Mouse (Mus musculus): ENCODE data around the gene Traf7.
A peak's percentile ranks its signal among the peaks of the same experiment; 100 is the strongest.

The Traf7 gene

DNA sequence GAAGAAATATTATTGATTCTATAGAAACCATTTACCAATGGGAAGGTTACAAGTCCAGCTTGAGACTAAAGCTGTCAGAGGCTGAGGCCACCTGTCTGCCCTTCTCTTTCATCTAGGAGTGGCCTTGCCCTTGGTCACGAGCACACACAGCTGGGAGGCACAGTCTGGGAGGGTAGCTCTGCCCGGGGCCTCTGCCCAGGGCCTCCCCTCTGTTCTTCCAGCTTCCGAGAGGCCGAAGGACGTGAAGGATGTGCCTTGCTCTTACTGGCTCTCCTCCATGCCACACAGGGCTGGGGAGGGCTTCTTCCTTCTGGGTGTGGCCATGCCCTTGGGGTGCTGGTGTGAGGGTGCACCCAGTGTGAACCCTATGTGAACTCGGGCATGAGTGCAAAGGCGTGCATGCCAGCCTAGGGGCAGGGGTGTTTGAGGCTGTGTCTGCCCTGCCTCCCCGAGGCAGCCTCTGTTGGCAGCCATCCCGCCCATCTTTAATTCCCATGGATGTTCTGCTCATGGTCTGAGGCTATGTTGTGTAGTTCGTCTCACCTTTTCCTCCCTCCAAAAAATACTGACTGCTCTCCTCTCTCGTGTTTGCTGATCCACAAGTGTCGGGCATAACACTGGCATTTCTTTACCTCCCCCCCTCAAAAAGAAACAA, 19.8 kb downstream of the Traf7 start:
- peak; percentile 72 to 80 for DNase-seq (ENCODE audit: inconsistent age in 2 of 2, low spot score in 1 of 2)

DNA sequence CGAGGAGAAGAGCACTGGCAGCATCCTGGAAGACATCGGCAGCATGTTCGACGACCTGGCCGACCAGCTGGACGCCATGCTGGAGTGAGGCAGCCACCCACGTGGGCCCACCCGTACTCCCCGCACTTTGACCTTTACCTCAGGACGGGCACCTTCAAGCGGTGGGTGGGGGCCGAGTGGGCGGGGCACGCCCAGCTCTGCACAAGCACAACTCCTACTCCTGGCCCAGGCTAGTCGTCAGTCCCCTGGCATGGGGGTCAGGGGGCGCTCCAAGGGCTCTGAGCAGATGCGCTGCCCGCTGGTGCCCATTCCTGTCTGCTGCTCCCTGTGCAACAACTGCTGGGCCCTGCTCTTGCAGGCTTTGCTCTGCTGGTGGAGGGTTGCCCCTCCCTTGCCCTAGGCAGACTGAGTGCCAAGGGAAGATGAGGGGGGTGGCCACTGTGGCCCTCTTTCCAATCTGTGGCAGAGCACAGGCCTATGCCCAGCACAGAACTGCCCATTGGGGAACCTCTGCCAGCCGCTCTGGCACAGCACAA, 20.5 kb downstream of the Traf7 start:
- DNase-seq (ENCODE audit: inconsistent age in 2 of 2, low spot score in 1 of 2) = peak; percentile 53 to 64

GRCm38 (mm10) chr17:24506332-24507070, 21.2 kb downstream of the Traf7 start:
- peak; percentile 62 to 82 for DNase-seq (ENCODE audit: inconsistent age in 2 of 2, low spot score in 1 of 2)

DNA sequence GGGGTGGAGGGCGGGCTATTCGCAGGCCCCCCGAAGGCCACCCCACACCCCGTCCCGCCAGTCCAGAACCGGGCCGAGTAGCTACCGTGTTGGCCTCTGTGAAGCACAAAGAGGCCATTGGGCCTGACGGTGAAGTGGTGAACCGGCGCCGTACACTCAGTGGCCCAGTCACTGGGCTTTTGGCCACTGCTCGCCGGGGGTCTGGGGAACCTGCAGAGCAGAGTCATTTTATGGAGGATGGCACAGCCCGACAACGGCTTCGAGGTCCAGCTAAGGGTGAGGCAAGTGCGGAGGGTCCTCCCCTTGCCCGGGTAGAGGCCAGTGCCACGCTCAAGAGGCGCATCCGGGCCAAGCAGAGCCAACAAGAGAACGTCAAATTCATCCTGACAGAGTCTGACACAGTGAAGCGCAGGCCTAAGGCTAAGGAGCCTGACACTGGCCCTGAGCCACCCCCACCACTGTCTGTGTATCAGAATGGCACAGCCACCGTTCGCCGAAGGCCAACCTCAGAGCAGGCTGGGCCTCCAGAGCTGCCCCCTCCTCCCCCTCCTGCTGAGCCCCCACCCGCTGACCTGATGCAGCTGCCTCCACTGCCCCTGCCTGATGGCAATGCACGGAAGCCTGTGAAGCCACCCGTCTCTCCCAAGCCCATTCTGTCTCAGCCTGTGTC, 22.3 kb downstream of the Traf7 start:
- DNase-seq (ENCODE audit: inconsistent age in 2 of 2, low spot score in 1 of 2) = no peak

- DNase-seq (ENCODE audit: inconsistent age in 2 of 2, low spot score in 1 of 2) = no peak
Measured at GRCm38 (mm10) chr17:24504085-24504484, 23.7 kb downstream of the Traf7 start.

DNA sequence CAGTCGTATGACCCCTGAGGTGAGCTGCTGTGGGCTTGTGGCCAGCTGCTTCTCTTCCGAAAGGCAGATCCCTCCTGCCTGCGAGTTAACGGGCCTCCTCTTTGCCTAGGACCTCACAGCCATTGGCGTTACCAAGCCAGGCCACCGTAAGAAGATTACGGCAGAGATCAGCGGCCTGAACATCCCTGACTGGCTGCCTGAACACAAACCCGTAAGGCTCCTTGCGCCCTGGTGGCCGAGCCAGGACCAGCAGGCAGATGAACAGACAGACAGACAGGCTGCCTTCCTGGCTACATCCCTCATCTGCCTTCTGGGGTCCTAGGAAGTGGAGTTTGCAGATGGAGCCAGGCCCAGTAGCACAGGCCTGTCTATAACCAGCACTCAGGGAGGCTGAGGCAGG, 25.5 kb downstream of the Traf7 start:
- DNase-seq (ENCODE audit: inconsistent age in 2 of 2, low spot score in 1 of 2) = no peak

- peak in 1 of 2 experiments; percentile 82 for DNase-seq (ENCODE audit: inconsistent age in 2 of 2, low spot score in 1 of 2)
Measured at GRCm38 (mm10) chr17:24496026-24496425, 31.7 kb downstream of the Traf7 start.

DNA sequence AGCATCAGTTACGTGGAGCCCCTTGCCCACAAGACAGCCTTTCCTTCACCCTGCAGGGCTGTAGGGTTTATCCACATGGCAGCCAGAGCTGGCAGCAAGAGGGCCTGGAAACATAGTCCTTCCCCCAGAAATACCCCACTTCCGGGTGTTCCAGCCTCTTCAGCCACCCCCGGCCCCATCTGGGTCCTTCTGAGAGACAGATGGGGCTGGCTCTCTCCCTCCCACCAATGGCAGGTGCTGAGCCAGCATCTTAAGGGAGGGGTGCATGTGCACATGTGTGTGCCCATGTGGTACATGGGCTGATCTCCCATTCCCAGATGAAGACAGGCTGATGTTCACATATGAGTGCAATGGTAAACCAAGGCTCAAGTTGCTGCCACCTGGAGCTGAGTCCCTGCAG, 32.3 kb downstream of the Traf7 start:
- no peak for DNase-seq (ENCODE audit: inconsistent age in 2 of 2, low spot score in 1 of 2)

DNA sequence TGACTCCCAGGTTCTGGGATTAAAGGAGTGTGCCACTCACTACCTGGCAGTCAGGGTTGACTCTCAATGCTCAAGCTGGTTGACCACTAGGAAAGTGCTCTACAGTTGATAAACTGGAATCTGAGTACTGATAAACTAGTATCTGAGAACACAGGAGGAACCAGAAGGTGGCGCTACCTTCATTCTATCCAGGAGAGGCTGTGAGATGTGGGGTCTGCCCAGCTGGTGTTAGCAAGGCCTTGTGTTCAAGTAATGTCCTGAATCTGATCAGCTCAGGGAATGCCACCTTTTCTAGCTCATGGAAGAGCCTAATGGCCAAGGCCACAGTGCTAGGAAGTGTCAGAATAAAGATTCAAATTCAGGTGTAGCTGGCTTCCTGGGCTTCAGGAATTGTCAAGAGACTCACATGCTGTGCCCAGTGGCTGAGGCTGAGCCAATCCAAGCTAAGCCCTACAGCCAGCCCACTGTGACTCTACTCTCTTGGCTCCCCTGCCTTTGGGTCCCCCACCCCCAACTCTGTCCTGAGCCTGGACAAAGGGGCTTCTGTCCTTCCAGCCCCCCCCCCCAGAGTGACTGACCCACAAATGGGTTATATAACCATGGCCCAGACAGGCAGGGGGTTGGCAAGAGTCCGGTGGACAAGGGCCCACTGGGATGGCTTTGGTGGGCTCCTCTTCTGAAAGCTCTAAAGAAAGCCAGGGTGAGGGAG, 33.0 kb downstream of the Traf7 start:
- peak in 1 of 2 experiments; percentile 83 for DNase-seq (ENCODE audit: inconsistent age in 2 of 2, low spot score in 1 of 2)

GRCm38 (mm10) chr17:24490399-24490798, 37.3 kb downstream of the Traf7 start:
- peak in 1 of 2 experiments; percentile 80 for DNase-seq (ENCODE audit: inconsistent age in 2 of 2, low spot score in 1 of 2)

- peak in 1 of 2 experiments; percentile 82 for DNase-seq (ENCODE audit: inconsistent age in 2 of 2, low spot score in 1 of 2)
Measured at GRCm38 (mm10) chr17:24489265-24490030, 38.3 kb downstream of the Traf7 start.

DNA sequence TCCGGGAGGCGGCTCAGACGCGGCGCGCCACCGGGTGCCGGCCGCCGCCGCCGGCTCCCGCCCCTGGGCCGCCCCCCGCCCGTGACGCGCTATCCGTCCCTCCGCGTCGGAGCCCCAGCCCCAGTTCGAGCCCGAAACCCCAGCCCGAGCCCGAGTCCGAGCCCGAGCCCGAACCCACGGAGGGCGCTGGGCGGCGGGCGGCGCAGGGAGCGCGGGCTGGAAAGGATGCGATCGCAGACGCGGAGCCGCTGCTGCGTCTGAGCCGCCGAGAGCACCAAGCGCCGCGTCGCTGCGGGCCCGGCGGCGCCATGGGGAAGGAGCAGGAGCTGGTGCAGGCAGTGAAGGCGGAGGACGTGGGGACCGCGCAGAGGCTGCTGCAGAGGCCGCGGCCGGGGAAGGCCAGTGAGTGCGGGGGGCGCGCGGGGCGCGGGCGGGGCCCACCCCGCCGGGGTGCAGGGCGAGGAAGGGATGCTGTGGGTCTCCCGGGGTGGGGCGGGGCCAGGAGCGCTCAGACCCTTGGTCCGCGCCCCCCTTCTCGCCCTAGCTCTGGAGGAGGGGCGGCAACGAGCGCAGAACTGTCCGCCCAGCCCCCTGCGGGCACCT, 39.0 kb downstream of the Traf7 start:
- DNase-seq (ENCODE audit: inconsistent age in 2 of 2, low spot score in 1 of 2) = peak; percentile 62 to 79

GRCm38 (mm10) chr17:24488186-24488661, 39.5 kb downstream of the Traf7 start, which contains the start of gene Caskin1:
TSS of gene Caskin1 (plus strand) at chr17:24488601.
- DNase-seq (ENCODE audit: inconsistent age in 2 of 2, low spot score in 1 of 2) = peak; percentile 70 to 88

DNA sequence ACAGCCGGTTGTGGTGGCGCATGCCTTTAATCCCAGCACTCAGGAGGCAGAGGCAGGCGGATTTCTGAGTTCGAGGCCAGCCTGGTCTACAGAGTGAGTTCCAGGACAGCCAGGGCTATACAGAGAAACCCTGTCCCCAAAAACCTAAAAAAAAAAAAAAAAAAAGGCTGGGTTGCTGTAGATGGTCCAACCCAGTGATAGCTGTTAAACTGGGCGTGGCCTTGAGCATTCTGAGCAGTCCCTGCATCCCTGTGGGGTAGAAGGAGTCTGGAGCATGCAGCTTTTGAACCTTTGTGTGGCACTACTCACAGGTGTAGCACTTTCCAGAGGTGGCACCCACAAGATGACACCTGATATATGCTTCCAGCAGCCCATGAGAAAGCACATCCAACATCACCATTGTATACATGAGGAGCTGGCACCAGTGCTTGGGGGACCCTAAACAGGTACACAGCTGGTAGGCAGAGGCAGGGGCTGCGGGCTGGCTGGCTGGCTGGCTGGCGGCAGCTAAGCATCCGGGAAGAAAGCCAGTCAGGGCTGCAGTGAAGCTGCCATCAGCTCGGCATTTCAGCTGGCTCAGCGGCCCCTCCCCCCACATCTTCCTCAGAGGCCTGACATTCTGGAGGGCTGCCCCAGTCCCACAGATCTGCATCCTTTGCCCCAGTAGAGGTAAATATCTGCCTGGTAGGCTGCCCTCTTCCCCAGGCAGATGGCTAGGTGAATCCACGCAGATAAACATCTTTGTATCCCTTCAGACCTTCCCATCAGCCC, 42.5 kb downstream of the Traf7 start:
- DNase-seq (ENCODE audit: inconsistent age in 2 of 2, low spot score in 1 of 2) = no peak

- DNase-seq (ENCODE audit: inconsistent age in 2 of 2, low spot score in 1 of 2) = peak in 1 of 2 experiments; percentile 78
Measured at GRCm38 (mm10) chr17:24483495-24483894, 44.2 kb downstream of the Traf7 start.

GRCm38 (mm10) chr17:24481027-24481815, 46.5 kb downstream of the Traf7 start:
- DNase-seq (ENCODE audit: inconsistent age in 2 of 2, low spot score in 1 of 2) = peak in 1 of 2 experiments; percentile 76

DNA sequence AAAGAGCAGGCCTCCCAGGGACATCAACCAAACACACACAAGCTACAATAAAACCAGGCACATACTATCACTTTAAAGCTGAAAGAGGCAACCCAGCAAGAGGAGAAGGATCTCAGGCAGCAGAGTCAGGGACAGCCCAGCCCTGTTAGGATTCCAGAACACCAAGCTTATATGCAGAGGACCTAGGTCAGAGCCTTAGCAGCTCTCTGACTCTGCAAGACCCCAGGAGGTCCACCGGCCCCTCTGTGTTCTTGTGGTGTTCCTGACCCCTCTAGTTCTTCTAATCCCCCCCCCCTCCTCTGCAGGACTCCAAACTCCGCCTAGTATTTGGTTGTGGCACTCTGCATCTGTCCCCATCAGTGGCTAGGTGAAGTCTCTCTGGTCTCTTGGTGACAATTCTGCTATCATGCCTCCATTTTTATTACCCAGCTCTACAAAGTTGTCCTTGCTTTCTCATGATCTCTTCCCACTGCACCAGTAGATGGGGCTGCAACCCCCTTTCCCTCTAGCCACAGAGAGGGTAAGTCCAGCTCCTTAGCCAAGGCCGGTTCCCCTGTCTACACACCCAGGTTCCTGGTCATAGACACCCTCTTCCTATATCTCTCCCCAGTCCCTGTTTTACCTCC, 47.4 kb downstream of the Traf7 start:
- DNase-seq (ENCODE audit: inconsistent age in 2 of 2, low spot score in 1 of 2) = peak in 1 of 2 experiments; percentile 67

DNA sequence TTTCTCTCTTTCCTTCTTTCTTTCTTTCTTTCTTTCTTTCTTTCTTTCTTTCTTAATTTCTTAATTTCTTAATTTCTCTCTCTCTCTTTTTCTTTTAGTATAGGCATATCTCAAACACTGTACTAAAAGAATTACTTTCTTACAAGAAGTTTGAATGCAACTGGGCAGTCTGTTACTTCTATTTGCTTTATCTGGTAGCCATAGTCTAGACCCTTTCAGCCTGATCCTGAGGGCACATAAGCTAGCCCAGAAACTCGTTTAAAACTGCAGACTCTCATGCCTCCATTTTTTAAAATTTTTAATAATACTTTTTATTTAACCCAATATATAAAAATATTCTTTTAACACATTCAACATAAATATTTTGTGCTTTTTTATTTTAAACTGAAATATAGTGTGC, 48.3 kb downstream of the Traf7 start:
- DNase-seq (ENCODE audit: inconsistent age in 2 of 2, low spot score in 1 of 2) = no peak

Data from adrenal gland, adult (tissue).